Mouse (Mus musculus) embryonic fibroblast, embryonic 13.5 days (primary cell): ENCODE data around the gene Ino80.

Source experiments
- CTCF ChIP-seq: IDR thresholded peaks from 2 replicates; pipeline ENCODE4 v1.5.1; 2011; ENCODE audit warnings: mild to moderate bottlenecking, control low read depth, low read length, moderate library complexity, borderline replicate concordance; ENCODE audit not compliant: insufficient read depth
- POLR2A ChIP-seq: IDR thresholded peaks from 2 replicates; pipeline ENCODE4 v1.6.1; 2011; ENCODE audit warnings: low read depth, mild to moderate bottlenecking, control low read depth, low read length, moderate library complexity

- TF ChIP-seq CTCF (no peak), POLR2A (no peak)
These were observed 63.7 kb downstream of the Ino80 start for GRCm38 (mm10) chr2:119413819-119414218.
